Mouse (Mus musculus): ENCODE measurements around the gene Myod1. TPM values are rescaled to one million over a fixed set of nuclear protein-coding genes. Genes with fewer than 3 reads are reported as not detected.
A peak's percentile ranks its signal among the peaks of the same experiment; 100 is the strongest.

Gene Myod1
- polyA plus RNA-seq, 1 experiment from 2014 or later: 0.43 TPM

DNA sequence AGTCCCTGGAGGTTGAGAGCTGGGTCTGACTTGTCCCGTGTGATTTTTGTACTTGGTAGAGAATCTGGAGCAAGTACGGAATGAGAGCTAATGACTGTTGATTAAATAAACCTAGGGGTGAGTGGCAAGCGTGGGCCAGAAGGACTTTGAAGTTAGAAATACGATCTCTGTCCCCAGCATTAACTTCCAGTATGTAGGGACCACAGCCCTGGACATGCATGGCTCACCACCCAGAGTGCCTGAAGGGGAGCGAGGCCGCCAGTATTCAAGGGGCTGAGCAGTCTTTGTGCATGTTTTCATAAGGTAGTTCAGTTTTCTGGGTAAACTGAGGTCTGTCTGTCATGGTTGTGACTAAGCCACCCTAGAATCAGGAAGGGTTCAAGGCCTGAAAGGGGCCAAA, 19.3 kb downstream of the Myod1 start:
- H3K27me3 ChIP-seq (ENCODE audit: control insufficient read depth, insufficient read depth, low read length): peaks cover 70% of the 10 kb centered on the region

DNA sequence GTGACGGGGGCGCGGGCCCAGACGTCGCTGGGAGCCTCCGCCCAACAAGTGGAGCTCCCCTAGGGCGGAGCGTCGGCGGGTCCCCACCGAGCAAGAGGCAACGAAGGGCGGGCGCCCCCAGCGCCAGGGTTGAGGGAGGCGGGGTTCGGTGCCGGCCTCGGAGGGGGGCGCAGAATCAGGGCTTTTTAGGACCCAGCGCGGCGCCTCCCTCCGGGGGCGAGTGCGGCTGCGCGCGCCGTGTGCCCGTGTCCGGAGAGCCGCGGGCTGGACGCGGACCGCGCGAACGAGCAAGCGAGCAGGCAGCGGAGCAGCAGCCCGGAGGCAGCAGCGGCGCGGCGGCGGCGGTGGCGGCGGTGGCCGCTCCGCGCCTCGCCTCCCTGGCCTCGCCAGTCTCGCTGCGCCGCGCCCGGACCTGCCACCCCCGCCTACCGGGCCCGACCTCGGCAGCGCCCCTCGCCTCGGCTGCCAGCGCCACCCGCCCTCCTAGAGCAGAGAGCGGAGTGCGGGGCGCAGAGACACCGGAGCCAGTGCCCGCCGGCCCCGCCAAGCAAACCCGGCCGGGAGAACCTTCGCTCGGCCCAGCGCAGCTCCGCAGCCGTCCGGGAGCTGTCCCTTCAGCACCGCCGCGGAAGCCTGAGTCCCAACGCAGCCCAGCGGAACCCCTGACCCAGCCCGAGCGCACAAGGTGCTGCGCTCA, 20.1 kb downstream of the Myod1 start, which contains the start of gene Kcnc1:
TSS of gene Kcnc1 (plus strand) at position 267 of the 697 bp plus-strand sequence.
- no peaks in the 10 kb centered on the region for H3K9me3 ChIP-seq (replicated peaks; ENCODE audit: control insufficient read depth, low read length)
- no peak within 1 kb of the TSS for H3K9ac ChIP-seq (ENCODE audit: low read length)
- H3K27ac ChIP-seq (ENCODE audit: low read length): no peak within 1 kb of the TSS
- H3K27me3 ChIP-seq (ENCODE audit: control insufficient read depth, insufficient read depth, low read length): peaks cover 72% of the 10 kb centered on the region
- H3K4me1 ChIP-seq (ENCODE audit: control insufficient read depth, insufficient read depth, low read length): peaks cover 5% of the 10 kb centered on the region
- peak within 1 kb of the TSS; percentile 90 for H3K4me2 ChIP-seq (ENCODE audit: low read depth, low read length)
- H3K4me3 ChIP-seq (ENCODE audit: low read length): peak within 1 kb of the TSS; percentile 54
- peak; percentile 81 for ATAC-seq (replicated peaks; ENCODE audit: extremely low read depth, insufficient read depth, low FRiP score)
- WGBS: under 1% methylated on average over 63 of the region's 93 CpGs
- H3K36me3 ChIP-seq (ENCODE audit: control insufficient read depth, insufficient read depth): no peaks in the 10 kb centered on the region

More for the DNA sequence above, 19.3 kb downstream of the Myod1 start:
- no peaks in the 10 kb centered on the region for H3K36me3 ChIP-seq (ENCODE audit: control insufficient read depth, insufficient read depth)
- H3K4me3 ChIP-seq (ENCODE audit: low read length): no peak overlapping the region
- no peak for ATAC-seq (replicated peaks; ENCODE audit: extremely low read depth, insufficient read depth, low FRiP score)
- no peaks in the 10 kb centered on the region for H3K9me3 ChIP-seq (replicated peaks; ENCODE audit: control insufficient read depth, low read length)
- H3K4me2 ChIP-seq (ENCODE audit: low read depth, low read length): peak overlapping the region; percentile 90; the same call in 1 of the 2 replicates
- 39% methylated on average over 6 of the region's 6 CpGs for whole genome bisulfite sequencing
- H3K9ac ChIP-seq (ENCODE audit: low read length): no peak overlapping the region
- peaks cover 5% of the 10 kb centered on the region for H3K4me1 ChIP-seq (ENCODE audit: control insufficient read depth, insufficient read depth, low read length)
- H3K27ac ChIP-seq (ENCODE audit: low read length): no peak overlapping the region

DNA sequence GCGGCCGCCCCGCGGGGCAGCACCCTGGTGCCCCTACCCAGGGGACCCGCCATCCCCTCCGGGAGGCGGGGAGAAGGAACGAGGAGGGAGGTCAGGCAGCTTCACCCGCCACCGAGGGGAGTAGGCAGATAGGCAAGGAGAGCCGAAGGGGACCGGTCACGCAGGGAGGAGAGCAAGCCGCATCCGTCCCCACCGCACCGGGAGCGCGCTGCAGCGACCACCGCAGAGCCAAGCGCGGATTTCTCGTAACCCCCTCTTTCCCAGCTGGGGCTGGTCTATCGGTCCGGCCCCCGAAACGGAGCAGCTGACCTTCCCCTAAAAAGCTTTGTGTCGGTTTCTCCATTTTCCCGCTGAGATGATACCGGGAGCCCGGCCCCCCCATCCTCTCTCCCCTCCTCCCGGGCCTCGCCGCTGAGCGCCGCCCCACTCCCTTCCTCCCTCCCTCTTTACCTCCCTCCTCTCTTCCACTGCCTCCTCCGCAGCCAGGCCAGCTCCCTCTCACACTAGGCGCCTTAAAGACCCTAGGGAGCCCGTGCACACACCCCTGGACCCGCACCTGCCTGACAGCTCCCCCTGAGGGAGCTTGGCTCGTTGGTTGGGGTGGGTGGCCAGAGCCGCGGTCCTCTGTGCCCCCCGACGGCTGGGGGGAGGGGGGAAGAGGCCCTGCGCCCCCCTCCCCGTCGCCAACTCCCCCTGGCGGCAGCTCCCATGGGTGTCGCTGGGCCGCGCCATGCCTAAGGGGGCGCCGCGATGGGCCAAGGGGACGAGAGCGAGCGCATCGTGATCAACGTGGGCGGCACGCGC, 20.9 kb downstream of the Myod1 start:
- Histone ChIP-seq H3K36me3 (ENCODE audit: control insufficient read depth, insufficient read depth) (no peaks in the 10 kb centered on the region), H3K27me3 (ENCODE audit: control insufficient read depth, insufficient read depth, low read length) (peaks cover 73% of the 10 kb centered on the region), H3K4me1 (ENCODE audit: control insufficient read depth, insufficient read depth, low read length) (peaks cover 5% of the 10 kb centered on the region), H3K27ac (ENCODE audit: low read length) (no peak overlapping the region), H3K4me2 (ENCODE audit: low read depth, low read length) (peak overlapping the region; percentile 90), H3K9me3 (replicated peaks; ENCODE audit: control insufficient read depth, low read length) (no peaks in the 10 kb centered on the region), H3K9ac (ENCODE audit: low read length) (no peak overlapping the region), H3K4me3 (ENCODE audit: low read length) (peak overlapping the region; percentile 54)
- no peak for ATAC-seq (replicated peaks; ENCODE audit: extremely low read depth, insufficient read depth, low FRiP score)
- WGBS: 3% methylated on average over 59 of the region's 64 CpGs

DNA sequence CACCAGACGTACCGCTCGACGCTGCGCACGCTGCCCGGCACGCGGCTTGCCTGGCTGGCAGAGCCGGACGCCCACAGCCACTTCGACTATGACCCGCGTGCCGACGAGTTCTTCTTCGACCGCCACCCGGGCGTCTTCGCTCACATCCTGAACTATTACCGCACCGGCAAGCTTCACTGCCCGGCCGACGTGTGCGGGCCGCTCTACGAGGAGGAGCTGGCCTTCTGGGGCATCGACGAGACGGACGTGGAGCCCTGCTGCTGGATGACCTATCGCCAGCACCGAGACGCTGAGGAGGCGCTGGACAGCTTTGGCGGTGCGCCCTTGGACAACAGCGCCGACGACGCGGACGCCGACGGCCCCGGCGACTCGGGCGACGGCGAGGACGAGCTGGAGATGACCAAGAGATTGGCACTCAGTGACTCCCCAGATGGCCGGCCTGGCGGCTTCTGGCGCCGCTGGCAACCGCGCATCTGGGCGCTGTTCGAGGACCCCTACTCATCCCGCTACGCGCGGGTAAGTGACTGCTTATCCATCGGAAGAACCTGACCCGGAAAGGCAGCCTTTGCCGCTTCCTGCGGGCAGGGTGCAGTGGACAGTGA, 21.6 kb downstream of the Myod1 start:
- H3K4me3 ChIP-seq (ENCODE audit: low read length): no peak overlapping the region
- 10% methylated on average over 70 of the region's 70 CpGs for WGBS

DNA sequence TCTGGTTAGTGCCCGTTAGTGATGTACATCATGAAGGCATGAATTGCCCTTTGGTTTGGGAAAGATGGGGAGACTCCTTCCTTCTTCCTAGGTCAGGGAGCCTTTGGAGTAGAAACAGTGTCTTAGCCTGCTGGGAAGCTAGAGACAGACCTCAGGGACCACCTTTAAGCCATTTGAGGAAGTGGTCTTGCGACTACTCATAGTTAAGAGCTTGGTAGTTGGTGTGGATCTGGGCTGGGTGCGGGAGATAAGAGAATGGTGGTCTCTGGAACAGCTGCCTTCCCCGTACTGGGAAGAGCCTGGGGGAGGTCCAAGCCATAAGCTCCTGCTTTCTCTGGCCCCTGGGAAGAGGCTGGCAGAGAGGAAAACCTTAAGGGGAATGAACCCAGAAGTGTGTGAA, 22.3 kb downstream of the Myod1 start:
- WGBS: 47% methylated on average over 4 of the region's 4 CpGs
- Histone ChIP-seq H3K9ac (ENCODE audit: low read length) (no peak overlapping the region), H3K36me3 (ENCODE audit: control insufficient read depth, insufficient read depth) (no peaks in the 10 kb centered on the region), H3K27ac (ENCODE audit: low read length) (no peak overlapping the region), H3K27me3 (ENCODE audit: control insufficient read depth, insufficient read depth, low read length) (peaks cover 69% of the 10 kb centered on the region), H3K4me3 (ENCODE audit: low read length) (no peak overlapping the region), H3K4me2 (ENCODE audit: low read depth, low read length) (no peak overlapping the region), H3K9me3 (replicated peaks; ENCODE audit: control insufficient read depth, low read length) (no peaks in the 10 kb centered on the region), H3K4me1 (ENCODE audit: control insufficient read depth, insufficient read depth, low read length) (peaks cover 5% of the 10 kb centered on the region)
- no peak for ATAC-seq (replicated peaks; ENCODE audit: extremely low read depth, insufficient read depth, low FRiP score)

More for the DNA sequence above, 21.6 kb downstream of the Myod1 start:
- Histone ChIP-seq H3K4me2 (ENCODE audit: low read depth, low read length) (no peak overlapping the region), H3K36me3 (ENCODE audit: control insufficient read depth, insufficient read depth) (no peaks in the 10 kb centered on the region), H3K9ac (ENCODE audit: low read length) (no peak overlapping the region), H3K27ac (ENCODE audit: low read length) (no peak overlapping the region), H3K4me1 (ENCODE audit: control insufficient read depth, insufficient read depth, low read length) (peaks cover 5% of the 10 kb centered on the region), H3K27me3 (ENCODE audit: control insufficient read depth, insufficient read depth, low read length) (peaks cover 73% of the 10 kb centered on the region), H3K9me3 (replicated peaks; ENCODE audit: control insufficient read depth, low read length) (no peaks in the 10 kb centered on the region)
- ATAC-seq (replicated peaks; ENCODE audit: extremely low read depth, insufficient read depth, low FRiP score): no peak

DNA sequence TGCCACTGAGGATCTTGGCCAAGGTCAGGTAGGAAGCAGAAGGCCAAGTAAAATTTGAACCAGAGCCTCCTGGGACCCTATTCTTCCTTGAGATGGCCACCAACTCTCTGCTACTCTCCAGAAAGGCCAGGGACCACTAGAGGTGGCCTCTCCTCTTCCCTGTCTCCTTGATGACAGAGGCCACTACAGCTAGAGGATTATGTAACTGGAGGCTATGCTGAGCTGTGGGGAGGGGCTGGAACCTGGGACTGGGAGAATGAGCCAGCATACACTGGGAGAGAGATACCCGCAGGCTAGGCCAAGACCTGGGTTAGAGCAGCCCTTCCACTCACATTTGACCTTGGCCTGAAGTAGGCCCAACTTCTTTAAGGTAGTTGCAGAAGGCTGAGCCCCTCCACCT, 23.4 kb downstream of the Myod1 start:
- Histone ChIP-seq H3K9ac (ENCODE audit: low read length) (no peak overlapping the region), H3K27me3 (ENCODE audit: control insufficient read depth, insufficient read depth, low read length) (peaks cover 59% of the 10 kb centered on the region), H3K36me3 (ENCODE audit: control insufficient read depth, insufficient read depth) (no peaks in the 10 kb centered on the region), H3K4me3 (ENCODE audit: low read length) (no peak overlapping the region), H3K9me3 (replicated peaks; ENCODE audit: control insufficient read depth, low read length) (no peaks in the 10 kb centered on the region), H3K4me2 (ENCODE audit: low read depth, low read length) (no peak overlapping the region), H3K27ac (ENCODE audit: low read length) (no peak overlapping the region), H3K4me1 (ENCODE audit: control insufficient read depth, insufficient read depth, low read length) (peaks cover 5% of the 10 kb centered on the region)
- 75% methylated on average over 1 of the region's 1 CpGs for WGBS
- no peak for ATAC-seq (replicated peaks; ENCODE audit: extremely low read depth, insufficient read depth, low FRiP score)

DNA sequence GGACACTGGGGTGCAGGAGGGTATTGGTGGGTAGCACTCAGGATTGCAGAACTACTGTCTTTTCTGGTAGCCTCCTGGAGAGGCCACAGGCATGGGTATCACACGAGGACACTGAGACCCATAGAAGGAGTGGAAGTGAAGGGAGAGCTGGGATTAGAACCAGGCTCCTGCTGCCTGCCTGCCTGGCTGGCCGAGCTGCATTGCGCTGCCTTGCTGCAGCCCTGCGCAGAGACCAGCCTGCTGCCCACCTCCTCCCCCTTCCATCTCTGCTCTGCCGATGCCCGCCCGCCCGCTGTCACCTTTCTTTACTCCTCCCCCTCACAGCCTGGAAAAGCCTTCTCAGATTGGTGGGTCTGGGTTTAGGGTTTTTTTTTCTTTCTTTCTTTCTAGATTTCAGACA, 24.1 kb downstream of the Myod1 start:
- Histone ChIP-seq H3K4me1 (ENCODE audit: control insufficient read depth, insufficient read depth, low read length) (peaks cover 5% of the 10 kb centered on the region), H3K36me3 (ENCODE audit: control insufficient read depth, insufficient read depth) (no peaks in the 10 kb centered on the region), H3K9me3 (replicated peaks; ENCODE audit: control insufficient read depth, low read length) (no peaks in the 10 kb centered on the region), H3K4me3 (ENCODE audit: low read length) (no peak overlapping the region), H3K27ac (ENCODE audit: low read length) (no peak overlapping the region), H3K27me3 (ENCODE audit: control insufficient read depth, insufficient read depth, low read length) (peaks cover 52% of the 10 kb centered on the region), H3K4me2 (ENCODE audit: low read depth, low read length) (no peak overlapping the region), H3K9ac (ENCODE audit: low read length) (no peak overlapping the region)
- ATAC-seq (replicated peaks; ENCODE audit: extremely low read depth, insufficient read depth, low FRiP score): no peak
- WGBS: 49% methylated on average over 8 of the region's 8 CpGs

DNA sequence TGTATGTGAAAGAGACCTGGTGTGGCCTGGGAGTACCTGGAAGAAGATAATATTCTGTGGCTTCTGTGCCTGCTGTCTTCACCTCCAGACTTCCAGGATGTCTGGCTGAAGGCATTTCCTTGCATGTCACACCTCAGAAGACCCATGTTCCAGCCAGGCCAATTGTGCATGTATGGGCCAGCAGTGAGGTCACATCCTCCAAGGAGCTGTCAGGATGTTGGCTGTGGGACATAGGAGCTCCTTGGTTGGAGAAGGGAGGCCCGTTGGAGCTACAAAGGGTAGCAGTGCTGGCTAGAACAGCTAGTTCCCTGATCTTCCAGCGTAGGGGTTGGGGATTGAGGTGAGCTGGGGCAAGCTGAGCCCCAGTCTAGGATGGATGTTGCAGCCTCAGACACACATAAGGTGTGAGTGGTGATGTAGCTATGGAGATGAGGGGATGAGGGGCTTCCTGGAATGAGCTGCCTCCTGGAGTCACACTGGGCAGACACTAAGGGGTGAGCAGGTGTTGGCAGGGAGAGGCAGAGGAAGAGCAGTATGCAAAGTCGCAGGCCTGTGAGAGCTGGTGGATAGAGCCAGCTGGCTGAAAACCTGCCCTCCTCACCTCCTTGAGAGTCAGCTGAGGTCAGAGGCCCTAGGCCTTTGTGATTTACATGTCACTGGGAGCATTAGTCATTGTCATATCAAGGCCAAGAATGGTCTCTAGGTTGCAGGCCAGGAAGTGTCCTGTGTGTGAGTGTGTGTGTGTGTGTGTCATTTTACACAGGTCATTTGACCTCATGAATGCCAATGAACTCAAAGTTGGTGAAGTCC, 25.3 kb downstream of the Myod1 start:
- Histone ChIP-seq H3K27ac (ENCODE audit: low read length) (no peak overlapping the region), H3K36me3 (ENCODE audit: control insufficient read depth, insufficient read depth) (no peaks in the 10 kb centered on the region), H3K4me3 (ENCODE audit: low read length) (no peak overlapping the region), H3K4me2 (ENCODE audit: low read depth, low read length) (no peak overlapping the region), H3K9me3 (replicated peaks; ENCODE audit: control insufficient read depth, low read length) (no peaks in the 10 kb centered on the region), H3K9ac (ENCODE audit: low read length) (no peak overlapping the region), H3K4me1 (ENCODE audit: control insufficient read depth, insufficient read depth, low read length) (no peaks in the 10 kb centered on the region; the same call in 1 of the 2 replicates), H3K27me3 (ENCODE audit: control insufficient read depth, insufficient read depth, low read length) (peaks cover 40% of the 10 kb centered on the region)
- 65% methylated on average over 3 of the region's 3 CpGs for WGBS
- no peak for ATAC-seq (replicated peaks; ENCODE audit: extremely low read depth, insufficient read depth, low FRiP score)
